Mouse (Mus musculus) embryonic facial prominence, embryonic 10.5 days (tissue): ENCODE measurements around the gene Tmem94. TPM values are rescaled to one million over a fixed set of nuclear protein-coding genes. Genes with fewer than 3 reads are reported as not detected.

ENCODE experiments used
- DNase-seq: peaks from one replicate; pipeline ENCODE4 v3.0.0-alpha.2; 2017; ENCODE audit warnings: low spot score
- H3K27ac ChIP-seq: fragments of 300-500 bp; sonication (generic); replicated peaks from 2 replicates; pipeline ENCODE4 v1.5.1; 2016; ENCODE audit warnings: mild to moderate bottlenecking
- H3K27me3 ChIP-seq: fragments of 300-500 bp; sonication (generic); replicated peaks from 2 replicates; pipeline ENCODE4 v1.6.1; 2016; ENCODE audit warnings: low read depth, mild to moderate bottlenecking; ENCODE audit not compliant: poor library complexity, severe bottlenecking
- H3K36me3 ChIP-seq: fragments of 300-500 bp; sonication (generic); replicated peaks from 2 replicates; pipeline ENCODE4 v1.6.1; 2016; ENCODE audit warnings: mild to moderate bottlenecking, moderate library complexity
- H3K4me1 ChIP-seq: fragments of 300-500 bp; sonication (generic); 2 replicates; pipeline ENCODE4 v1.6.1; 2016
- H3K4me3 ChIP-seq: fragments of 300-500 bp; sonication (generic); 2 replicates; pipeline ENCODE4 v1.5.1; 2016; ENCODE audit warnings: mild to moderate bottlenecking, moderate library complexity
- H3K9me3 ChIP-seq: fragments of 300-500 bp; sonication (generic); 2 replicates; pipeline ENCODE4 v1.6.1; 2016; ENCODE audit warnings: mild to moderate bottlenecking
- WGBS: fragments of 180-500 bp; shearing (Covaris S2); methylation state at CpG from one replicate; pipeline ENCODE4 v1.1.7; 2016; 5-methylcytosine and 5-hydroxymethylcytosine counted together
- polyA plus RNA-seq: library from polyadenylated mRNA; unstranded; fragments of >200 nt; fragmentation: Nextera tagmentation; extraction: Ambion mirVana; gene quantifications from 2 replicates; pipeline ENCODE4 v1.2.1, GENCODE M21; 2016

Gene Tmem94
- polyA plus RNA-seq, 1 experiment from 2014 or later = 34.6 TPM

- H3K27me3 ChIP-seq = no peaks in the 10 kb centered on the region
- H3K9me3 ChIP-seq = no peaks in the 10 kb centered on the region
- no peak for DNase-seq
- H3K36me3 ChIP-seq = peaks cover 27% of the 10 kb centered on the region
- H3K4me3 ChIP-seq = no peak overlapping the region
- WGBS = 56% methylated on average over 4 of the region's 4 CpGs
- H3K27ac ChIP-seq = no peak overlapping the region
- H3K4me1 ChIP-seq = peaks cover 55% of the 10 kb centered on the region
These were observed 9.4 kb downstream of the Tmem94 start for GRCm38 (mm10) chr11:115774653-115775052.

DNA sequence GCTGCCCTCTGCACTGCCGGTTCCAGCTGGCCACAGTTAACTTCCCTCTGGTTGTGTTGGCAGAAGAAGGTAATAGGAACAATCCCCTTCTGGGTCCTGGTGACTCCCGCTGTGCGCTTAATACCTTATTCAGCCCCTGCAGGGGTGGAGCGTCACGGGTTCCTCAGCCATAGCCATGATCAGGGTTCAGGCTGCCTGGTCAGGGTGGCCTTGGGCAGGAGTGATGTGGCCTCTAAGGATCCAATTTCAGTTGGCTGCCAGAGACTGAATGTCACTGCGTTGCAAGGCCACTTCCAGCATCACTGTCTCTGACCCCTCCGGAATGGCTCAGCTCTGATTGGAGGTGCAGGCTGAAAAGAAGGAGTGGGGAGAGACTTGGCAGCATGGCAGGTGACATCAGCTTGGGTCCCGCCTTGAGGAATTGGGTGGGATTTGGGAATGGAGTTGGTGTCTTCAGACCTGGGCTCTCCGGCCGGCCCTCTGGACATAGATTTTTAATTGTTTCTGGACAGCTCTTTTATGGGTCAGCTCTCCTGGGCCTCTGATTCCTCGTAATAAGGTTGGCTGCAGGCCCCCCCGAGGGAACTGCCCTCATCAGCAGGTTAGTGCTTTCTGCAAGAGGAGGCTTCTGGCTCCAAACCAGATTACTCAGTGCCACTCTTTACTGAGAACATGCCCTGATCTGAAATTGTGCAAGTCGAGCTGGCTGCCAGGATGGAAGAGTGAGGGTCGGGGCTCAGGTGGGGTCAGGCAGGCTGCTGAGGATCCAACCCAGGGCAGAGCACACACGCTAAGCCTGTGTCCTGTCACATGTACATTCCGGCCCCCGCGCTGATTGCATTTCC, 10.8 kb downstream of the Tmem94 start:
- 34% methylated on average over 18 of the region's 18 CpGs for WGBS
- DNase-seq = no peak
- Histone ChIP-seq H3K36me3 (peaks cover 22% of the 10 kb centered on the region), H3K9me3 (no peaks in the 10 kb centered on the region), H3K27me3 (no peaks in the 10 kb centered on the region), H3K27ac (no peak overlapping the region), H3K4me3 (peak overlapping the region; percentile 6; the same call in 1 of the 2 replicates), H3K4me1 (peaks cover 64% of the 10 kb centered on the region)

GRCm38 (mm10) chr11:115776954-115777353, 11.7 kb downstream of the Tmem94 start:
- H3K36me3 ChIP-seq = peaks cover 27% of the 10 kb centered on the region
- peaks cover 72% of the 10 kb centered on the region for H3K4me1 ChIP-seq
- H3K4me3 ChIP-seq = 0 out of 2 replicates have a peak overlapping the region, but pooled peaks have one; percentile 6
- no peaks in the 10 kb centered on the region; the same call in 1 of the 2 replicates for H3K27me3 ChIP-seq
- no peaks in the 10 kb centered on the region for H3K9me3 ChIP-seq
- WGBS = 53% methylated on average over 9 of the region's 9 CpGs
- no peak for DNase-seq
- H3K27ac ChIP-seq = peak overlapping the region; percentile 65

GRCm38 (mm10) chr11:115777487-115778335, 12.5 kb downstream of the Tmem94 start:
- Histone ChIP-seq H3K4me1 (peaks cover 80% of the 10 kb centered on the region), H3K27me3 (no peaks in the 10 kb centered on the region; the same call in 1 of the 2 replicates), H3K36me3 (peaks cover 26% of the 10 kb centered on the region), H3K4me3 (no peak overlapping the region), H3K9me3 (no peaks in the 10 kb centered on the region), H3K27ac (peak overlapping the region; percentile 65)
- DNase-seq = peak; percentile 54
- 82% methylated on average over 17 of the region's 17 CpGs for WGBS

DNA sequence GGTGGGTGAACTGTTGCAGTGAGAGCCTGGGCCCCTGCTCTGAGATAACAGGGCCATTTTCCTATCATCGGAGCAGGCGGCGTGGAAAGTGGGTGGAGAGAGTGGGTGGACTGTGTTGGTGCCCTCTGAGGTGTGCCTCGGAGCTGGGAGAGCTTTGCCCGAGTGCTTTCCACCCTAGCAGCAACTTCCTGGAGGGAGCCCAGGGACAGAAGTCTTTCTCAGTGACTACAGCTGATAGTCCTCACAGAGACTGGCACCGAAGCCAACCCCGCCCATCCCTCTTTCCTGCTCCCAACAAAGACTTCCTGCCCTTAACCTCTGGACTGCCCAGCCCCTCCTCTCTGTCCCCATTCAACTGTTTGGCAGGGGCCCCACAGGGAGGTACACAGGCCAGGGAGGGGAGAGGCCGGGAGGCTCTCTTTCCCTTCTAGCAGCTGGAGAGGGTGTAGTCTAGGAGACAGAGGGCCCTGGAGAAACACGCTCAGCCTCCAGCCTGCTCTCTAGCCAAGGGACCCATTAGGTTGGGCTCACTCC, 13.9 kb downstream of the Tmem94 start:
- Histone ChIP-seq H3K9me3 (no peaks in the 10 kb centered on the region), H3K4me3 (peak overlapping the region; percentile 32), H3K36me3 (peaks cover 15% of the 10 kb centered on the region), H3K27me3 (no peaks in the 10 kb centered on the region; the same call in 1 of the 2 replicates), H3K4me1 (peaks cover 89% of the 10 kb centered on the region), H3K27ac (peak overlapping the region; percentile 73)
- 14% methylated on average over 9 of the region's 9 CpGs for WGBS
- peak; percentile 64 for DNase-seq

- DNase-seq = peak; percentile 68
- peak overlapping the region; percentile 37 for H3K4me3 ChIP-seq
- H3K36me3 ChIP-seq = peaks cover 18% of the 10 kb centered on the region
- peaks cover 87% of the 10 kb centered on the region for H3K4me1 ChIP-seq
- H3K27ac ChIP-seq = peak overlapping the region; percentile 73
- 13% methylated on average over 20 of the region's 20 CpGs for WGBS
- H3K9me3 ChIP-seq = no peaks in the 10 kb centered on the region
- no peaks in the 10 kb centered on the region; the same call in 1 of the 2 replicates for H3K27me3 ChIP-seq
These were observed 15.2 kb downstream of the Tmem94 start for GRCm38 (mm10) chr11:115780141-115781070.

GRCm38 (mm10) chr11:115786473-115786872, 21.2 kb downstream of the Tmem94 start:
- peaks cover 38% of the 10 kb centered on the region for H3K4me1 ChIP-seq
- H3K36me3 ChIP-seq = peaks cover 70% of the 10 kb centered on the region
- H3K27me3 ChIP-seq = no peaks in the 10 kb centered on the region; the same call in 1 of the 2 replicates
- no peak overlapping the region for H3K4me3 ChIP-seq
- H3K27ac ChIP-seq = no peak overlapping the region
- no peaks in the 10 kb centered on the region for H3K9me3 ChIP-seq
- no peak for DNase-seq
- 70% methylated on average over 6 of the region's 6 CpGs for WGBS

DNA sequence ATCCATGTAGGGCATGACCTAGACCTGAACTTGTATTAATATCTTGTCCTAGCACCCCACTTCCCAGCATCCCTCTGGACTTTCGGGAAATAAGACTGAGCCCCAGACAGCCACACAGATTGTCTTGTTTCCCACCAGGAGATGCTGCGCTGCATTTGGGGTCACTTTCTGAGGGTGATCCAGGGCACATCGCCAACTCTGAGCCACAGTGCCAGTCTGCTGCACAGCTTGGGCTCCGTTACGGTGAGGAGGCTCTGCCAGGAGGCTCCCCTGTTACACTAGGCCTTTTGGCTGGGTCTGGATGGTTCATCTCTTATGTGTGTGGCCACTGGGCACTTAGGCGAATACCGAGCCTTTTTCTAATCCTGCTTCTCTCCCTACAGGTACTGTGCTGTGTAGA, 24.6 kb downstream of the Tmem94 start:
- Histone ChIP-seq H3K9me3 (no peaks in the 10 kb centered on the region), H3K4me1 (peaks cover 16% of the 10 kb centered on the region), H3K4me3 (no peak overlapping the region), H3K36me3 (peaks cover 94% of the 10 kb centered on the region), H3K27ac (no peak overlapping the region), H3K27me3 (no peaks in the 10 kb centered on the region)
- WGBS = 96% methylated on average over 7 of the region's 7 CpGs
- DNase-seq = no peak

- Histone ChIP-seq H3K4me3 (no peak overlapping the region), H3K36me3 (peaks cover 98% of the 10 kb centered on the region), H3K9me3 (no peaks in the 10 kb centered on the region), H3K27ac (no peak overlapping the region), H3K4me1 (0 out of 2 replicates have a peak, but pooled peaks cover 4% of the 10 kb centered on the region), H3K27me3 (no peaks in the 10 kb centered on the region)
- 96% methylated on average over 16 of the region's 16 CpGs for WGBS
- no peak for DNase-seq
These were observed 26.7 kb downstream of the Tmem94 start for GRCm38 (mm10) chr11:115791919-115792318.

DNA sequence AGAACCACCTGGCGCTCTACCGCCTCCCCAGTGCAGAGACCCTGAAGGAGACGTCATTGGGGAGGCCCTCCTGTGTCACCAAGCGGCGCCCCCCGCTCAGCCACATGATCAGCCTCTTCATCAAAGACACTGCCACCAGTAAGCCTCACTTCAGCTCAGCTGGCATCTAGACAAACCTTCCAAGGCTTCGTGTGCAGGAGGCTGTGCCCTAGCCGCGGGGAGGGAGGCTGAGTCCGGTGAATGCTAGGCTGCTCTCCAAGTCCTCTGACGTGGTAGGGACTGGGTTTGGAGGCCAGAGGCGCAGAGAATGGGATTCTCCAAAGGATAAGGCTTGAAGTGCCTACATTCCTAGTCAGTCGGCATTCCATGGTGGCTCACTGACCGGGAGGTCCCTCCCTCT, 27.1 kb downstream of the Tmem94 start:
- H3K27me3 ChIP-seq = no peaks in the 10 kb centered on the region
- H3K36me3 ChIP-seq = peaks cover 99% of the 10 kb centered on the region
- no peak overlapping the region for H3K4me3 ChIP-seq
- no peak for DNase-seq
- H3K4me1 ChIP-seq = 0 out of 2 replicates have a peak, but pooled peaks cover 4% of the 10 kb centered on the region
- no peaks in the 10 kb centered on the region for H3K9me3 ChIP-seq
- 89% methylated on average over 14 of the region's 14 CpGs for WGBS
- H3K27ac ChIP-seq = no peak overlapping the region

DNA sequence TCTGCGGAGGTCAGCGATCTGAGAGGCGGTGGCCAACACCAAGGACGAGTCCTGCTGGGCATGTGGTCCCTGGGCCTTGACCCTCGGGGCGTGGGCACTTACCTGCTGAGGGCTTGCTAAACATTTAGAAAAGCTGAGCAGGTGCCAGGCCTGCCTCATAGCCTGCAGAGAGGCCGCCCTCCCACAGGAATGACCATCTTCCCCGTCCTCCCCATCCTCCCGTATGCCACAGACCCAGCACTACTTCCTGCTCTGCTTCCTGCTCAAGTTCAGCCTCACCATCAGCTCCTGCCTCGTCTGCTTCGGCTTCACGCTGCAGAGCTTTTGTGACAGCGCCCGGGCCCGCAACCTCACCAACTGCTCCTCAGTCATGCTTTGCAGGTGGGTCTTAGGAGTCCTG, 31.7 kb downstream of the Tmem94 start:
- no peak for DNase-seq
- Histone ChIP-seq H3K9me3 (no peaks in the 10 kb centered on the region), H3K27me3 (no peaks in the 10 kb centered on the region), H3K4me3 (no peak overlapping the region), H3K27ac (no peak overlapping the region), H3K36me3 (peaks cover 100% of the 10 kb centered on the region), H3K4me1 (no peaks in the 10 kb centered on the region)
- 86% methylated on average over 15 of the region's 15 CpGs for WGBS
